Mouse (Mus musculus) cerebellum, postnatal 10 days (tissue): ENCODE results near the gene Acly.

Experiments used
- DNase-seq, 2 experiments: peaks; one replicate each; pipeline ENCODE4 v3.0.0; 2021; ENCODE audit warnings: mixed read lengths in 2 of 2

The Acly gene

DNA sequence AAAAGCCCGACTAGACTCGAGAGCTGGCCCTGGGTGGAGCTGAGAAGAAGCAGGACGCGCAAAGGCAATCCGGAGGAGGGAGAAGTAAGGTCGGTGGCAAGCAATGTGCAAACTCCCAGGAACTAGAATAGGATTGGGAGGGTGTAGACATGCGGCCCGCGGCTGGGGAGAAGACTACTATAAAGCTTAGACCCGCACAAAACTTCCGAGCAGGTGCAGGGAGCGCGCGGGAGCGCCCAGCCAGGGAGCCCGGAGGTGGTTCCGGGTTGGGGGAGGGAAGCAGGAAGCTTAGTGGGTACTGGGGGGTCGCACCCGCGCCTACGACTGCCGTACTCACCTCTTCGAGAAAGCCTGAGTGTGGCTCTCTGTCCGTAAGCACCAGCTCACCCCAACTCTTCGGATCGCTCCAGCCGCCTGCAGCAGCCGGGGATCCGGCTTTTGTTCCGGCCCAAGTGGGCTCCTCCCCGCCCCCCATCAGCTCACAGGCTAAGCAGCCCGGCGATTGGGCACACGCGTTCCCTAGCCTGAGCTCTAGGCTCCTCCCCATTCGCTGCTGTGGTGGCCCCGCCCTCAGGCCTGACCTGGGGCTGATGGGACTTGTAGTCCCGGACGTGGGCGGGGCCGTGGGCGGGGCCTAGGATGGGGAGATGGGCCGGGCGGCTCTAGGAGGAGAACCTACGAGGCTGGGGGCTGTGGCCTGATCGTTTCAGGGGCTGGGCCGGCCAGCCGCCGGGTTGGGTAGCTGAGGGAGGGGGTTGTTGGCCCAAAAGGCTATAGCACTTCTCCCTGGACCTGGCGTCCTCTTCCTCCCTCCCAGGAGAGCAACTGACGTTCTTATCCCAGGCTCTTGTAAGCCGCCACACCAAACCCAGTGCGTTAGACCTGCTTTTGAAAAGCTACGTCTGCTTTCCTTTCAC, at the start of gene Acly:
Gene Acly (minus strand): TSS at position 543 of the 917 bp plus-strand sequence.
- DNase-seq: peak; percentile 100

DNA sequence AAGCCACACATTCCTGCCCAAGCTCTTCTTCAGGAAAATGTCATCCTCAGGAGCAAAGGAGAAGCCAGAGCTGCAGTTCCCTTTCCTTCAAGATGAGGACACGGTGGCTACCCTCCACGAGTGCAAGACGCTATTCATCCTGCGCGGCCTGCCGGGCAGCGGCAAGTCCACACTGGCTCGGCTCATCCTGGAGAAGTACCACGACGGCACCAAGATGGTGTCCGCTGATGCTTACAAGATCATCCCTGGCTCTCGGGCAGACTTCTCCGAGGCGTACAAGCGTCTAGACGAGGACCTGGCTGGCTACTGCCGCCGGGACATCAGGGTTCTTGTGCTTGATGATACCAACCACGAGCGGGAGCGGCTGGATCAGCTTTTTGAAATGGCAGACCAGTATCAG, 48.5 kb upstream of the Acly start:
- no peak for DNase-seq

DNA sequence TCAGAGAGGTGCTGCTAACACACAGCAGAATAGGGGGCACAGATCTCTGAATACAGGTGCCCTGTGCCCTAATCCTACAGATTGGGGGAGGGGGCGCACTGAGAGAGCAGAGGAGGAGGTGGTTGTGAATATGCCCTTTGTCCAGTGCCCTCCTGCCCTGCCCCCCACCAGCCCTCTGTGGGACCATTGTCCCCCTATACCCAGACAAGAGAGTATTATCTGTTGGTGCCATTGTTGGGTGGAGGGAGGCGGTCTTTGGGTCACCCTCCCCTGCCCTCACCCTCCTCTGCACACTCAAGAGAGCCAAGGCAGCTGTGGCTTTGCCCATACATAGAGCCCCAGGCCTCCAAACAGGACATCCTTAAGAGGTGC, 47.7 kb upstream of the Acly start:
- peak in 1 of 2 experiments; percentile 64 for DNase-seq

DNA sequence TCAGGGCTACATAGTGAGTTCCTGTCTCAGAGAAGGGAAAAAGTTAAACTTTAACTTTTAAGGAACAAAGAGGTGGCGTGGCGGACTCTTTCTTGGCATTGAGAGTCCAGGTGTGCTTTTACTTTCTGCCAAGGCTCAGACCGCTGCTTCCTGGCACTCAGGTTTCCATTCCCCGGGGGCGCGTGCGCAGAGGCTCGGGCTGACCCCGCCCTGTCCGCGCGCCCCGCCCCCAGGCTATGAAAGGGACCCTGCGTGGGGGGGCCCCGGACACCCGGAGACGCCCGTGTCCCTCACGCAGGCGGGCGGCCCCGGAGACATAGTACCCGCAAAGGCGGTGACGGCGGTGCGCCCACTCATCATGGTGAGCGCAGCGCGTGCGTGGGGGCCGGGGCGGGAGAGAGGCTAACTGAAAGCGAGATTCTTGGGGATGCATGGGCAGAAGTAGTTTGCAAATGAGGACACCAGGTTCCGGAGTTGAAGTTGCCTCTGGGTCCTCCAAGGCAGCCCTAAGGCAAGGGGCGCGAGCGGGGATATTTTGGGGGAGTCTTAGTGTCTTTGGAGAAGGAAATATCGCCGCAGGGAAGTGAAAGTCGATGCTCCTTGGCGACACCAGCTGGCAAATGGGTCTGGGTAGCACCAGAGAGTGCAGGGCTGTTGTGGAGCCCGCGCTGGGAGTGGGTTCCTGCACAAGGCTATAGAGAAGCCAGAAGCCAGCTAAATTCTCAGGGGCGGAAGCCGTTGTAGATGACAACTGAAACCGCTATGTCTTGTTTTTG, 47.1 kb upstream of the Acly start, which contains the start of gene Cnp:
Gene Cnp (plus strand): TSS at position 197 of the 776 bp plus-strand sequence.
- DNase-seq: peak; percentile 77 to 85

DNA sequence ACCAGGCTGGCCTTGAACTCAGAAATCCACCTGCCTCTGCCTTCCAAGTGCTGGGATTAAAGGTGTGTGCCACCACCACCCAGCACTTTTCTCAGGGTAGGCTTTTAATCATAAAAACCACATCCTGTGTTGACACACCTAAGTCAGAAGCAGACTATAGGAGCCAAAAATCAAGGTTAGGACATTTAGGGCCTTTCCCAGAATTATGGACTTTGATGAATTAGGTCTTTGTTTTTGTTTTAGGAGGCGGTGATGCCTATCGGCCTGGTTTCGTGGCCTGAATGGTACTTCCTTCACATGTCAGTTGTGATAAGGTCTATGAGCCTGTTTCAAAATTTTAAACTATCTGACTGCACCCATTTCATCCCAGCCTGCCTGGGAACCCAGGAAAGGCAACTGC, 46.4 kb upstream of the Acly start:
- no peak for DNase-seq

DNA sequence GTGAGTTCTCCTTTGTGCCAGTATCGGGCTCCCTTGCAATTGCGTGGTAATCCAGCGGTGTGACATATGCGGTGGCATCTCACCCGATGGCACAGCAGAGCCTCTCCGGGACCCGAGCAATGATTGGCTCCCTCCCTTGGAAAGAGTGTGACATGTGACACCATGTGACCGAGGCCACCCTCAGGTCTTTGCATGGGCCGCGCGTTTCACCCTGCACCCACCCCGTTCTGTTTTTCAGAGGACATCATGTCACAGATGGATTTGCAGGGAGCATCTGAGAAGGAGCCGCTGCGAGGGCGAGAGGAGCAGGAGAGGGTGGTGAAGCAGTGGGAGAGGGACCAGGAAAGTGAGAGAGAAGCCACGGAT, 43.4 kb upstream of the Acly start:
- DNase-seq: peak in 1 of 2 experiments; percentile 31

DNA sequence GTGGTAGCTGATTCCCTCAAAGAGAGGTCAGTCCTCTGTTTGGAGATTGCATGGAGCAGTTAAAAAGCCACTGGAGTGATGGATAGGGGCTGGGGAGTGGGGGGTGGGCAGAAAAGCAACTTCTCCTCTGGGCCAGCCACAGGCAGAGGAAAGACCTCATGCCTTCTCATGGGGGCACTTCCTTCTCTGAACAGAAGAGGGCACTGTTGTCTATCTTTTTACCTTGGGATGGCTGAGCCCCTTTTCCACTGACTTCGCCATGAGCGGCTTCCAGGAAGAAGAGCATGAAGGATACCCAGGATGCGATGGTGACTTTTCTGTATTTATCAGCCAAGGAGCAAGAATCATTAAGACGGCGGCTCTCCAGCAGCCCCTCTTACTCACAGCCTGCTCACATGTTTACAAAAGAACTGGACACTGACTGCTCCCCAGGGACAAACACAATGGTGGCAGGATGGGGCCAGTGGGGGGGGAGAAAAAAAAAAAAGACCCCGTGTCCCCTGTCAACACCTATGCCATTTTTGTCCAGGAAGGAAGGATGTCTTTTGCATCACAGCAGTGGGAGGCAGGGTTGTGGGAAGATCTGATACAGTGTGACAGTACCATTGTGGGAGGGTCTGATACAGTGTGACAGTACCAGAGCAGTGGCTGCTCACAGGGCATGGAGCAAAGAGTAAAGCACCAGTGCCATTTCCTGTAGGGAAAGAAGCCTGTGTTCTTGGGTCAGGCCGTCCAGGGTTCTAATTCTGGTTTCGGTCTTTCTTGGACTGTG, 42.8 kb upstream of the Acly start:
- DNase-seq: peak; percentile 90 to 91

DNA sequence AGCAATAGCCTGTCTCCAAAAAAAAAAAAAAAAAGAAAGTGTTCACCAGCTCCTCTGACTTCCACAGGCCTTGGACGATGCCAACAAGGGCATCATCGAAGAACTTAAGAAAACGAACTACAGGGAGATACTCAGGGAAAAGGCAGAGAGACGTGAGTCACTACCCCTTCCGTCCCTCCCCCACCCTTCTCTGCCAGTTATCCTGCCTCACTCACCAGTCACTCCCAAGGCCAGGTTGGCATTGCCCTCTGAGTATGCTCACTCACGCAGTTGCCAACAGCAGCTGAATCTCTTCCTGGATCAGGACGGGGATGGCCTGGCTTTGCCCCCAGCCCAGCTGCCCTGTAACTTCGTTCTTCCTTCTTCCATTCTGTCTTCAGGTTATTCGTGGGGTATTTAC, 42.0 kb upstream of the Acly start:
- no peak for DNase-seq

DNA sequence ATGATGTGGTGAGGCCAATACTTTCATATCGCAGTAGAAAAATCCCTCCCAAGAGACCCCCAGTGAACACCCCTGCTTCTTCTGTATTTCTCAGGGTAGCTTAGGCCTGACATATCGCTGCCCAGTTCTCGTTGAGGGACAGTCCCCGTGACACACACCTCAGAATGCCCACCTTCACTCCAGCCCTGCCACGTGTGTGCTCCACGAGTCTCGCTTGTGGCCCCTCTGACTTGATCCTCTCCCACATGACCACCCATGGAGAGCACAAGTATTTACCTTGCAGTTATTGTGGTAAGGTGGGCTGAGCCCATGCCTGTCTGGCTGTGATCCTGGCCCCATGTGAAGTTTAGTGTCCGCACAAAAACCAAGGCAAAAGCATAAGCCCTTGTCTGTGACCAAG, 40.9 kb upstream of the Acly start:
- no peak for DNase-seq

DNA sequence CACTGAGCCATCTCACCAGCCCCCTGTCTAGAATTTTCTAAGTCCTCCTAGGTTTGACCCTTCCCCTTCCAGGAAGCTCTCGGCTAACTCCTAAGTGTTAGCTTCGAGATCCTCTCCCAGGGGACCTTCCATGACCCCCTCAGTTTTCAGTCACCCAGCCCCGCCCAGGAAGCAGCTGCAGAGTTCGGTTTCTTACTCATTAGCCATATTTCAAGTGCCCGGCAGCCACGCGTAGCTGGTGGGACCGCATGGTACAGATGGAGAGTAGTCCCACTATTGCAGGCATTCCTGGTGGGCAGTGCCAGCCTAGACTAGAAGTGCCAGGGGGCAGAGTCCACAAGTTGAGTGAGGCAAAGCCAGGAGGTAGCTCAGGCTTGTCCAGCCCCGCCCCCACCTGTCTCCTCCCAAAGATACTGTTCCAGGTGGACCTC, 40.0 kb upstream of the Acly start:
- DNase-seq: no peak

DNA sequence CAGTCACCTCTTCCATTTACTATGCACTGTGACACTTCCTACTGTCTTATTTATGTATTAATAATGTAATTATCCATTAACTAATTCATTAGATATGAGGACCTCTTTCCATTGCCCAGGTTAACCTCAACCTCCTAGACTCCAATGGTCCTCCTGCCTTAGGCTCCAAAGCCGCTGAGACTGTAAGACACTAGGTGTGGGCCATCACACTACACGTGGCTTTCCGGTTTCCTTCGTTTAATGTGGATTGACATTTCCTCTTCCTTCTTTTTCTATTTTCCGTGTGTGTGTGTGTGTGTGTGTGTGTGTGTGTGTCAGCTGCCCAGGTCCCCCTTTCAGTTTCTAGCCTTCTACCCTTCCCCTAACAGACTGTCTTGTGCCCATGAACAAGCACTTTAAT, 39.4 kb upstream of the Acly start:
- DNase-seq: no peak

DNA sequence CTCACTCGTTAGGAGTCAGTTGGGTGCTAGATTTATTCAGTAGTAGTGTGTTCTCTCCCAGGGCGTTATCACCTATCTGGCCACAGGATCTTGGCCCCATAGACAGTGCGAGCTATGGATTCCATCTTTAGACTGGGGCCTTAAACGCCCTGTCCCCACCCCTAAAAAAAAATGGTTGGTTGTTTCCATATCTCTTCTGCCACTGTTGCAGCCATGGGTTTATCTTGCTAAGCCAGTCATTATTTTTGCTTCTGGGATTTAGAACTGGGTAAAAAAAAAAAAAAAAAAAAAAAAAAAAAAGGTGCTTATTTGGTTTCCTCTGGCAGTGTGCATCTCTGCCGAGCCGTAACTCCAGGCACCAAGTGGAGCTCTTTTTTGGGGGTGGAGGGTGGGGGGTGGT, 36.9 kb upstream of the Acly start:
- no peak for DNase-seq

DNA sequence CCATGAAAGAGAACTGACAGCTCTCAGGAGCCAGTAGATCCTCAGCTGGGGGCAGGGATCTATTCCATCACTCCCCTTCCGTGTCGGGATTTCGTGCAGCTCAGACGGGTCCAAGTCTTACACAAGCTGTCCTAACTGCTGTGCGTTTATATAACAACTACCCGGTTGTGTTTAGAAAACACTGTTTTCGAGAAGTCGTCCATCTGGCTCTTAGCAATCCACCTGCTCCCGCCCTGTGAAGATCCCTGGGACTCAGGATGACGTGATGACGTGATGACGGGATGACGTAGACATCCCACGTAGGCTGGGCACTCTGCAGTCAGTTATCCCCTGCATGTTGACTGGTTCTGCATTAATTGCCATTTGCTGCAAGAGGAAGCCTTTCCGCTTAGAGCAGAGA, 36.5 kb upstream of the Acly start:
- DNase-seq: no peak

DNA sequence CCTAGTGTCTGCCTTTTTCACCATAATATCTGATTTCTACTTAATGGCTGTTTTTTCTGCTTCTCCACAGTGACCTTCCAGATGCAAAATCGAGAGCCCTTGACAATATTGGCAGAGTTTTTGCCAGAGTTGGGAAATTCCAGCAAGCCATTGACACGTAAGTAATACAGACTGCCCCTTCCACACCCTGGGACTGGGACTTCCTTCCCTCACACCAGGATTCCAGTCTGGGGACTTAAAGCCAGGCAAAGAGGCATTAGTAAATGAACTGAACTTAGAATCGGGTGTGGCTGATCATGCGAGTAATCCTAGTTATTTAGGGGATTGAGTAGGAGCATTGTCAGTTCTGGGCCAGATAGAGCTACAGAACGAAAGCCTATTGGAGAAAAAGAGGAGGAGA, 33.9 kb upstream of the Acly start:
- no peak for DNase-seq

DNA sequence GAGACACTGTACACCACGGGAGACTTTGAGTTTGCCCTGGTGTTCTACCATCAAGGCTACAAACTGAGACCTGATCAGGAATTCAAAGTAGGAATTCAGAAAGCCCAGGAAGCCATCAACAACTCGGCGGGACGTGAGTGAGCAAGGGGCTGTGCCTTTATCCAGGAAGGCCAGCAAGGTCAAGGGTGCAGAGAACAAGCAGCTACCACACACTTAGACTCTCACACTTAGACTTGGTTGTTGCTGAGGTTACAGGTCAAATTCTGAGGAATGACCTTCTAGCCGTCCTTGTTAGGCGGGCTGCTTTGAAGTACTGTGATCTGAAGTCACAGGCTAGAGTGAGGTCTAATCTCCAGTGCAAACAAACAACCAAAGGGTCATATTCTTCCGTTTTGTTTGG, 31.7 kb upstream of the Acly start:
- no peak for DNase-seq

DNA sequence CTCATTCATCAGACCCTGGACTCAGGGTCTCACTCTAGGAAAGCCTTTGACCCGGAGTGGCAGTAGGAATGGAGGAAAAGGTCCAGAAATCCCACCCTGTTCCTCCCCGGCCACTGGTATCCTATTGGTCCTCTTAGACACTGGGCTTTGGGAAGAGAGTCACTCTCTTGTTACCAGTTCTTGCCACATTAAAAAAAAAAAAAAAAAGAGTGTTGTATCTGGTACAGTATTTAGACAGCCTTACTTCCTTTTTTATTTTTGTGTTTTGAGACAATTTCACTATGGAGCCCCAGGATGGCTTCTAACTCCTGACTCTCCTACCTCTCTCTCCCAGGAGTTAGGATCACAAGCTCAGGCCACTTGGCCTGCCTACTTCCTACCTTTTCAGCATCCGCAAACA, 29.8 kb upstream of the Acly start:
- no peak for DNase-seq

DNA sequence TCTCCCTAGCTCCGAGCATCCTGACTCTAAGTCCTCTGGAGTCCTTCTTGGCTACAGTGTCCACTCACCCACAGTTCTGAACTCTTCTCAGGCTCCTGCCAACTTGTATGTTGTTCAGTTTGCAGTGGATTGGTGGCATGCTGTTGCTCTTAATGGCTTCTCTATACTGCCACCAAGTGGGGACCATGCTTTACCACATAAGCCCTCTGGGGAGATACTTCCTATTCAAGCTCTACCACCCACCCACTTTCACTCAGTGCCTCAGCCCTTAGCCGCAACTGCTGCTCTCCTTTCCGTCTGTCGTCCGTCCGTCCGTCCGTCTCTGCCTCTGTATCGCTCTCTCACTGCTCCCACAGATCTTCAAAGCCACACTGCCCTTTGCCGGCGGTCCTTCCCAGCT, 27.8 kb upstream of the Acly start:
- peak; percentile 78 to 82 for DNase-seq

DNA sequence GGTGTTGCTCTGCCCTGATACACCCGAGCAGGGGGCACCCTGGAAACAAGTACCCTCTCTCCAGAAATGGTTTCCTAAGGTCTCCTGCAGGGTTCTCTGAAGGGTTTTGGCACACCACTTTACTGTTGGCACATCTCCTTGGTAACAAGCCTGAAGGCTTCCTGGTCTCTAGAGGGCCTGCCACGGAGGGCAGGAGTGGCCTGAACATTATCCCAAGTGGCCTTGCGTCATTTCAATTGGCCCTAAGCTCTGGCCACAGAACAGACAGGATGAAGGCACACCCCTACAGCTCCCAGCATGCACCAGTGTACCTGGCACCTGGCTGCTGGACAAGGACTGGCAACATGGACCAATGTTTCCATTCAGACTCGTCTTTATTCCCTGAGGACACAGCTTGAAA, 25.0 kb upstream of the Acly start:
- no peak for DNase-seq

DNA sequence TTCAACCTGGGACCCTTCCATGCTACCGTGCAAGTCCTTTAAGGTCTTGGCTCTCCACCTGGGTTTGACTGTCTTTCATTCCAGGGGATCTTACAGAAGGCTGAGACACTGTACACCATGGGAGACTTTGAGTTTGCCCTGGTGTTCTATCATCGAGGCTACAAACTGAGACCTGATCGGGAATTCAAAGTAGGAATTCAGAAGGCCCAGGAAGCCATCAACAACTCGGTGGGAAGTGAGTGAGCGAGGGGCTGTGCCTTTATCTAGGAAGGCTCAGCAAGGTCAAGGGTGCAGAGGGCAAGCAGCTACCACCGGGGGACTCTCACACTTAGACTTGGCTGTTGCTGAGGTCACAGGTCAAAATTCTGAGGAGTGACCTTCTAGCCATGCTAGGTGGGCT, 22.3 kb upstream of the Acly start:
- DNase-seq: no peak

DNA sequence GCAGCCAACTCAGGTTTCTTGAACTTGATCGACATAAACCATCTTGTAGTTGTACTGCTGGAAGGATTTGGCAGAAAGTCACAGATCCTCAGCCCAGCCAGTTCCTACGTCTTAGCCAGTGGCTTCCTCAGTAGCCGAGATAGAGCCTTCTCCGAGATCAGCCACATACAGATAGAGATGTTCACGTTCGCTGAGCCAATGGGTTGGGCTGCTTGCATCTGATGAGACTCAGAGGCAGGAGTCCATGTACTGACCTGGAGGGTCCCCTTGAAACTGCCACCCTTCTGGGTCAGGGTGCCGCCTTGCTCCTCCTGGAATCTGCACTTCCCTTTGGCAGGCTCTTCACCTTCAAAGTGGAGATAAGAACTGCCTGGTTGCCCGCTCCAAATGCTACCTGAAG, 21.7 kb upstream of the Acly start:
- no peak for DNase-seq

DNA sequence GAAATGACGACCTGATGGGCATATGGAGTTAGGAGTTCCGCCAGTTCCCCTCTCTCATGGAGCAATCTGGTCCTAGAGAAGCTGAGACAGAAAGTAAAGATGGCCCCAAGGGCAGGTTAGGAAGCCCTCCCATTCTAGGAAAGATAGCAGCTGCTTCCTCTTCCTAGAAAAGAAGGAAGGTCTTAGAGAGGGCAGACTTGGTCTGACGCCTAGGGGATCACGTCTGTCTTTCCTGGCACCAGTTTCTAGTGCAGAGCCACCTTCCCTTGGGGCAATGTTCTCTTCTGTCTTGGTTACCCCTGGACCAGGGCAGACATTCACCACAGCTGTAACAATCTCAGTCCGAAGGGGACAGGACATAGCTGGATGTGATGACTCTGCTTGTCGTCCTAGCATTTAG, 20.3 kb upstream of the Acly start:
- DNase-seq: no peak

DNA sequence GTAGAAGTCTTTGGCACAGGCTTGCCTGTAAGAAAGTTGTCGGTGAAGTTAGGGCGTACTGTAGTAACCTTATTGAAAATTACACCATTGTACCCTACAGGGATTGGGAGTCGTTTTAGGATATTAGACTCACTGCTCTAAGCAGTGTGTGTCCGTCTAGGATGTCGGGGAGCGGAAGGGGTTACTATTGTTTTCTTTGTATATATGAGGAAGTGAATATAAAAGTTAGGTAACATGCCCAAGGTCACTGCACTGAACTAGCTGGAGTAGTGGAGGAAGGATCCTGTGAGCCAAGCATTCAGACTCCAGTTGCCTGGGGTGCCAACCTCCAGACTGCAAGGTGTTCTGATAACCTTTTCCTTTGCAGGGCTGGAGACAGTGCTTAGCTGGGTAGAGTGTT, 19.2 kb upstream of the Acly start:
- no peak for DNase-seq

DNA sequence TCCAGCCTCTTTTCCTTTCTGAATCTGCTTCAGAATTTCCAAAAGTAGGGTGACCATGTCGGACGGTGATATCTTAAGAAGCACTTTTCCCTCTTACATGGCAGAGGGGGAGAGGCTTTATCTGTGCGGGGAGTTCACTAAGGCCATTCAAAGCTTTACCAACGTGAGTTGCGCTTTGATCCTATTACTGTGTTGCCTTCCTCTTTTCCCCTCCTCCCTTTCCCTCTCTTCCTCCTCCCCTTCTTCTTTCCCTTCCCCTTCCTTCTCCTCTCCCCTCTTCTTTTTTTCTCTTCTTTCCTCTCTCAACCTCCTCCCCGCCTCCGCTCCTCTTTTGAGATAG, 17.9 kb upstream of the Acly start:
- no peak for DNase-seq
